Mouse (Mus musculus) ES-E14 (cell line): ENCODE data around the gene Sdk2.

Experiments used
- CHD2 ChIP-seq: IDR thresholded peaks from 2 replicates; pipeline ENCODE4 v1.6.1; 2014; ENCODE audit warnings: mild to moderate bottlenecking, low read depth, low read length, inconsistent platforms
- ZC3H11A ChIP-seq: IDR thresholded peaks from 2 replicates; pipeline ENCODE4 v1.6.1; 2012; ENCODE audit warnings: low read depth, mild to moderate bottlenecking, inconsistent platforms, low read length, borderline replicate concordance

DNA sequence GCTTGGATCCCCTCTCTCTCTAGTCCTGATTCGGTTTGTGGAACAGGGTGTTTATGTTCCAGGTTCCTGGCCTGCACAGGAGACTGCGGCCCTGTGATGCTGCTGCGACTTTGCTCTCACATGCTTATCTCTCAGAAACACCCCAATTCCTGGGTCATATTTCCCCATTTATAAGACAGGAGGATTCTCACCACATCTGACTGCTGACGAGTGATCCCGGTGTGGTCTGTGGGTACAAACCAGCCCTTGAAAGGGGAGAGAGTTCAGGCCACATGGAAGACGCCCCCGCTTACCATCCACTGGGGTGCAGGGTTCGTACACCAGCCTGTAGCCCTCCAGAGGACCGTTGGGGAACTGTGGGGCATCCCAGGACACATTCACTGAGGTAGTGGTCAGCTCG, 260.9 kb downstream of the Sdk2 start:
- TF ChIP-seq CHD2 (no peak), ZC3H11A (no peak)
